Mouse (Mus musculus) small intestine, adult 2 months (tissue): ENCODE measurements around the gene Xkrx.

Source experiments
- CTCF ChIP-seq: fragments of 200-500 bp; IDR thresholded peaks from 2 replicates; pipeline ENCODE4 v1.5.1; 2012; ENCODE audit warnings: low read depth, mild to moderate bottlenecking, control low read depth, inconsistent platforms, low read length, moderate library complexity, mixed read lengths; ENCODE audit not compliant: insufficient replicate concordance, insufficient read length; ENCODE audit errors: extremely low read depth
- POLR2A ChIP-seq: fragments of 200-500 bp; IDR thresholded peaks from 2 replicates; pipeline ENCODE4 v1.6.1; 2012; ENCODE audit warnings: low read depth, mild to moderate bottlenecking, control low read depth, inconsistent platforms, low read length, moderate library complexity

- TF ChIP-seq CTCF (no peak), POLR2A (no peak)
Observed at GRCm38 (mm10) chrX:134158151-134158550, 3.7 kb downstream of the Xkrx start.
